Mouse (Mus musculus) ovary, postnatal 14 days (tissue): Measurements from ENCODE around the gene Cyb561d1.

Experiments
- DNase-seq: peaks from one replicate; pipeline ENCODE4 v3.0.0; 2022; ENCODE audit warnings: low spot score

Gene Cyb561d1

DNA sequence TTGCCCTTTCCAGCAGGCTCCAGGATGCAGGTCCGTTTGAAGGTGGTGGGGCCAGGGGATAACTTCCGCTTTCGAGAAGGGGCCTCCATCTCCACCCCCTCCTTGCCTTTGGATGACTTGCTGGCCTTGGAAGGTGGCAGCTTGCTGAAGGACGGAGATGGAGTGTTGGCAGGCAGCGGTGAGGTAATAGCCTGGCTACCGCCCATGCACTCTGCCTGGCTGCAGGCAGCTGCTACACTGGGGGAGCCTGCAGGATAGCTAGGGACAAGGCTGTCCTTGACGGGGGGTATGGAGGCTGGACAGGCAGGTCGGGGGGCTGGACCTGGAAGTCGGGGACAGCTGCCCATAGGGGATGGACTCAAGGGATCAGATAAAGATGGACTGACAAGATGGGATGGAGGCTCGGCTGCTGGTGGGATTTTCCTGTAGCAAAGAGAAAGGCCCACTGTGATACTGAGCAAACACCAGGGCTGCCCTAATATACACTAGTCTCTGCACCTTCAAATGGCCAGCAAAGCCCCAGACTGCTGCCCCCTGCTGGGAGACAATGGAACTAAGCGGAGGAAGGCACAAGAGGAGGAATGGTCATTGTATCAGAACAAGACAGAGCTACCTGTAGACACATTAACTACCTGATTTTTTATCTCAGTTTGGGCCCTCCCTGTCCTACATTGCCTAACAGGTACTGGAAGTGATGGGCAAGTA lies 2.8 kb upstream of the Cyb561d1 start:
- DNase-seq = peak; percentile 74

DNA sequence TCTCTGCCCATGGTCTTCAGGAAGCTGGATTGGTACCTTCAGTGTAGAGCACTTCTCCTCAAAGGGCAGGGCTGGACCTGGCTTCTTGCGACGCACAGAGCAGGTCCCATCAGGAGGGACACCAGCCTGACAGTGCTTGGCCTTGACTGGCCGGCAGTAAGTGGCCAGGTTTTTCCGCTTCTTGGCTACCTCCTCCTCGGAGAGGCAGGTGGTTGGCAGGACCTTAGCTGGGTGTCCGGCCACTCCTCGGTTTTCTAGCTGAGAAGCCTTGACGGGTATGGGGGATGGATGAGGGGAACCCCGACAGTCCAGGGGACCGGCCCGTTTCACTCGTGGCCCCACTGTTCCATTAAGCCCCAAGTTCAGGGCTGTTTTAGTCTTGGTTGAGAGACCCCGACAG lies 2.2 kb upstream of the Cyb561d1 start:
- DNase-seq = no peak

DNA sequence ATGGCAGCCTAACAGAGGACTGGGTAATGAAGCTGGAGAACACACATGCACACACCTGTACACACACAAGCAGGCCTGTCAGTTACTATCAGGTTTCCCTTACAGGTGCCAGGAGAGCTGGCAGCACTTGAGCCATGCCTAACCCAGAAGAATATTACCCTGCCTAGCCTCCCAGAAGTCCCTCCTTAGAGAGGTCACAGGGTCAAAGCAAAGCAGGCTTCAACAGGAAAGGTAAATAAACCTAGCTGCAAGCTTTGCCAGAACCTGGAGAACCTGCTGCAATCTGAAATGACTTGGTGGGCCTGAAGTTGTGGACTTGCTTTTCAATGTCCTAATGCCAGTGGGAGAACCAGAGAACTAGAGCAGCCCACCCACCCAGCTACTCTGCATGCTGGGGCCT lies 1.5 kb upstream of the Cyb561d1 start:
- DNase-seq = no peak

DNA sequence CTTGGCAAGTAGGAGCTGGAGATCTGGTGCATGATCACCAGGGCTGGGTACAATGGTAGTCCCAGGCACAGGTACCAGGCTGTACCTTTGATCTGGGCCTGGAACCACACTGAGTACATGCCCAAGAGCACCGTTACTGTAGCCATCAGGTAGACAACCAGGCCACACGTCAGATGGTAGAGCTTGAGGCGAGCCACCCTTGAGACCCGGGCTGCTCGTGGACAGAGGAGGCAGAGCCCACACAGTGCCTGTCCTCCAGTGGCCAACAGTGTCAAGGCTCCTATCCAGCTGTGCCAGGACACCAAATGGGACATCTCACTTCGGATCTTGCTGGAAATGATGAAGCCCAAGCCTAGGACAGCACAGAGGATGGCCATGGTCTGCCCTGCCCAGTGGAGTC lies 1.8 kb downstream of the Cyb561d1 start:
- no peak for DNase-seq

DNA sequence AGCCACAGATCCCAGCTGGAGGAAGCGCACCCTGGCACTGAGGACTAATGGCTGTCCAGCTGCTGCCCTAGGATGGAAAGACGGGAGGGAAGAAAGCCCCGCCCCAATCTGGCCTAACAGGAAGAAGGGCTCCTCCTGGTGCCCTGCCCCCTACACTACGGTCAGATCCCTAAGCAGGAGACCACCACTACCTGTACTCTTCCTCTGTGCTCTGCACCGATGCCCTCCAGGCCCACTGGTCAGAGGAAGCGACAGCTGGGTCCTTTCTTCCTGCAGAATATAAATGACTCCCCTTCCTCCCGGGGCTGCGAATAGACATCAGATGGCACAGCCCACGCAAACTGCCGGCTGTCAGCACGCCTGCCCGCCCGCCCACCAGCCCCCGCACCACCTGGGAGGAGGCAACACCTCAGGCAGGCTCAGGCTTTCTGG lies 3.9 kb downstream of the Cyb561d1 start:
- DNase-seq = no peak

DNA sequence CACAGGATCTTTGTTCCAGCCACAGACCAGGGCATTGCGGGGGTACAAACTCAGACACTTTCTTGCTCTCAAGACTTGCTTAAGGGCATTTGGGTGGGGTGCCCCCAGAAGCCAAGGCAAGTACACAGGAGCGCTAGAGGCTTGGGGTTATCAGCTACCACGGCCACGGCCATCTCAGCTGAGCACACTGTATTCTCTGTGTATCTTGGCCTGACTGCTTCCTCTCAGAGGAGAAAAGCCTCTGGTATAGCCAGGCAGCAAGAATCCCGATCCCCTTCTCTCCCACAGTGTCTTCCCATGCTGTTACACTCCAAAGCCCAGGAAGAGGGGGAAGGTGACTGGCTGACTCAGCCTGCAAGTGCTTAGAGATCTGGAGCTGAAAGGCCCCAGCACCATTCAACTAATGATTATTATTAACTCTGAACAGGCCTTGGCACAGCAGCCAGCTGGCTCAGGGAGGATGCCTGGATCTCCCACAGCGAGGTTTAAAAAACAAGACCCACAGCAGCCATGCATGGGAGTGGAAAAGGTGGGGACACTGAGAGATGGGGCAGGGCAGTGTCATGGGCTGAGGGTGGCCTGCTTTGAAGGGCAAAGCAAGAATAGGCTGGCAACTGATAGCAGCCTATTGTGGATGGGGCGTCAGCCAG lies 4.9 kb downstream of the Cyb561d1 start:
- no peak for DNase-seq

DNA sequence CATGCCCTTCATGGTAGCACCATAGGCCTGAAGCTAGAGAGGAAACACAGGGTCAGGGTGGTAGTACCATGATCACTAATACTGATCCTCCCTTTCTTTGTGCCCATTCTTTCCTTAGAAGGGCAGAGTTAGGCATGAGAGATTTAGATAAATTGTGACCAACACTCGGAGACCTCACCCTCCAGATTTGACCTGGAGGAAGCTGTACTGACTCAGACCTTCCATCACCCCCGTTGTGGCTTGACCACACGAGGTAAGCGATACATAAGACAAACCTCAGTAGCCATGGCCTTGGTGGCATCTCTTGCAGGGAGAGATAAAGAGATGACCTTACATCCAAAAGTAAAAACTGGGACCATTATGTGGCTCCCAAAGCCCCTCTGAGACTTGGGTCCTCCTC lies 5.7 kb downstream of the Cyb561d1 start:
- DNase-seq = no peak

DNA sequence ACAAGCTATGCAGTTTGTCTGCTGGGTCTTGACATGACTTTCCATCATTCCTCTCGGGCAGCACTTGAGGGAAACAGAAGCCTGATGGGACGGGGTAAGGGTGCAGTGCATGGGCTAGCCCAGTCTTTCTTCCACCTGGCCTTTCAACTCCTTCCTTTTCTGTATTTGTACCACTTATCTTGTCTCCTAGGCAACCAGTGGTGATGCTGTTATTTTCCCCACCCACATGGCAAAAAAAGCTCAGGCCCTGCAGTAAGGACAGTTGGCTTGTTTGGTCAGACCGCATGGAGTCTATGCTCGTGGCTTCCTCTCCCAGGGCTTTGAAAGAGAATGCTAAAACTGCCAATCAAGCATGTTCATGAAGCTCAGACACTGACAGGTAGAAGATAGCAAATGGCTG lies 7.3 kb downstream of the Cyb561d1 start:
- no peak for DNase-seq

DNA sequence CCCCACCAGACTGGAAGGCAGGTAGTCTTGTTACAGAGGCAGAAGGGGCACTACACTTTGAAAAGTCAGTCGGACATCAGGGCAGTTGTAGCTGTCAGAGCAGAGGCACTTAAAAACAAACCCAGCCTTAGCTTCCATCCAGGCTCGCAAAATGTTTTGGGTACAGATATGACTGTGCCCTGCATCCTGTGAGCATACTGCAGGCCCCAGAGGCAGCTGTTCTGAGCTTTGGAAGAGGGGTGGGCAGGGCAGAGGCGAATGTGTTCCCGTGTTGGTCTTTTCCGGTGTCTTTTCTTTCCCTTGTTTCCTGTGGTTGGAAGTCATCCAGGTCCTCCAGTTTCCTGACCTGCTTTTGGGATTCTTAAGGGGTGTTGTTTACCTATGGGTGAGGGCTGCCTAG lies 11.1 kb downstream of the Cyb561d1 start:
- no peak for DNase-seq

DNA sequence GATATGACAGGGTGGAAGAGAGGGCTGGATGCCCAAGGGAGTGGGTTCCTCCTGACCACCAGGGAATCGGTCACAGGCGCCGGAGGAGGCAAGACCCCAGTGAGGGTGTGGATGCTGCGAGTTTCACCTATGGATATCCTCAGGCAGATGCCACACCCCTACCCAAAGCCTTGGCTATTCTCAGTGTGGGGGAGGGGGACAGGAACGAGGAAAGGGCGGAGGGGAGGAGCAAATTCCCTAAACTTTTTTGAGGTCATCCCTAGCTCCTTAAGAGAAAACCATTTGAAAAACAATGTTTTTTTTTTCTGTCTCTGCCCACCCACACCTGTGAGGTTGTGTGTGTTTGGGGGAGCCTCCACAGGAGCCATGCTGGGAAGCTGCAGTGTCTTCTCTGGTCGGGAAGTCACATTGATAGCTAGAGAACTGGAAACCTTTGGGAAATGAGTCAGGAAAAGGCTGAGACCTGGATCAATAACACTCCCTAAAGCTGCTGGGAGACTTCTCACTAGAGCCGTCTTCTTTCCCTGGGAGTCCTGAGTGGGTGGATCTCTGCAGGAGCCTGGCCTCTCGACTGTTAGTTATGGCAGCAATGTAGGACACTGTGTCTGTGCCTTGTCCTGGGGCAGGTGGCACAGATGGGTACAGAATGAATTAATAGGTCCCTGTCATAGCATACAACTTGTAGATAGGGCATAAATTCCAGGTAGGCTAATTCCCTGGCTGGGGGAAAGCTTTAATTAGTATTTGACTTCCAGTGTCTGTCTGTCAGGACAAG lies 12.1 kb downstream of the Cyb561d1 start:
- no peak for DNase-seq

DNA sequence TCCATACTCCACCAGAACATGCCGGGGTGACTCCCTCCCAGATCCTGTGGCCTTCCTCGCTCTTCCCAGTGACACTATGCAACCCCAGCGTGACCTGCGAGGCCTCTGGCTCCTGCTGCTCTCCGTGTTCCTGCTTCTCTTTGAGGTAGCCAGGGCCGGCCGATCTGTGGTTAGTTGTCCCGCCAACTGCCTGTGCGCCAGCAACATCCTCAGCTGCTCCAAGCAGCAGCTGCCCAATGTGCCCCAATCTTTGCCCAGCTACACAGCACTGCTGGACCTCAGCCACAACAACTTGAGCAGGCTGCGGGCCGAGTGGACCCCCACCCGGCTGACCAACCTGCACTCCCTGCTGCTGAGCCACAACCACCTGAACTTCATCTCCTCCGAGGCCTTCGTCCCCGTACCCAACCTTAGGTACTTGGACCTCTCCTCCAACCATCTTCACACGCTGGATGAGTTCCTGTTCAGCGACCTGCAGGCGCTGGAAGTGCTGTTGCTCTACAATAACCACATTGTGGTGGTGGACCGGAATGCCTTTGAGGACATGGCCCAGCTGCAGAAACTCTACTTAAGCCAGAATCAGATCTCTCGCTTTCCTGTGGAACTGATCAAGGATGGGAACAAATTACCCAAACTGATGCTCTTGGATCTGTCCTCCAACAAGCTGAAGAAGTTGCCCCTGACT lies 13.8 kb downstream of the Cyb561d1 start:
- no peak for DNase-seq

DNA sequence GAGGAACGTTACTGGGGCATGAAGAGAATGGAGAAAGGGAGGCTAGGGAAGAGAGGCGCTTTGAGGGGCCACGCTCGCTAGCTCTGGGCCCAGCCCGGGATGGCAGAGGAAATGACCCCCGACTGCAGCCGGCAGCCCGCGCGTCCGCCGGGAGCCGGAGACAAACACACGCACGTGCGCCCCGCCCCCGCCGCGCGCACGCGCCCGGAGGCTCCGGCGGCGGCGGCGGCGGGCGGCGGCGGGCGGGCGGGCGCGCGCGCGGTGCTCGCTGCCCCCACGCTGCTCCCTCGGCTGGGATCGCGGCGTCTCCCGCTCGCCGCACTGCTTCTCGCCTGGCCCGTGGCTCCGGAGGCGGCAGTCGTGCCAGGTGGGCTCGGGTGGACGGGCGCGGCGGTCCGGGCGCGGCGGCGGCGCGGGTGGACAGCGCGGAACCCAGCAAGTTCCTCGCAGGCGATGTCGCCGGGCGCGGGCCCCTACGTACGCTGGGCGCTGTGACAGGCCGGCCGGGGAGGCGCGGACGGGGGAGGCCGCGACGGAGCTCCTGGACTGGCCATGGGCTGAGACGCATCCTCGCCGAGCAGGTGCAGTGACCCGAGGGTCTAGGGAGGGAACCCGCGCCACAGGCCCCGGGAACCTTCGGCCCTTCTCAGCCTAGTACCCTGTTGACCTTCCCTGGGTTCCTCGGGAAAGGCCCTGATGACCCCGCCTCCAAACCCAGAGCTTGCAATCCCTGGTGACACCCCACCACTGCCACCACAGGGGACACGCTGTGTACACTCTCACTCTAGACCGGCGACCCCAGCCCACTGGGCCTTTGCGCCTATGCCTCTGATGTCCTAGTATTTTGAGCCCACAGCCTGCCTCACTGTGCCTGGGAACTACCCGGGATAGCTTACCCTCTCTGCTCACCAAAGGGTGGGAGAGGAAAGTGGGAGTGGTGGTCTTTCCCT lies 14.6 kb downstream of the Cyb561d1 start, which contains the start of gene Amigo1:
TSS of gene Amigo1 (plus strand) at position 238 of the 950 bp plus-strand sequence.
- DNase-seq = no peak

DNA sequence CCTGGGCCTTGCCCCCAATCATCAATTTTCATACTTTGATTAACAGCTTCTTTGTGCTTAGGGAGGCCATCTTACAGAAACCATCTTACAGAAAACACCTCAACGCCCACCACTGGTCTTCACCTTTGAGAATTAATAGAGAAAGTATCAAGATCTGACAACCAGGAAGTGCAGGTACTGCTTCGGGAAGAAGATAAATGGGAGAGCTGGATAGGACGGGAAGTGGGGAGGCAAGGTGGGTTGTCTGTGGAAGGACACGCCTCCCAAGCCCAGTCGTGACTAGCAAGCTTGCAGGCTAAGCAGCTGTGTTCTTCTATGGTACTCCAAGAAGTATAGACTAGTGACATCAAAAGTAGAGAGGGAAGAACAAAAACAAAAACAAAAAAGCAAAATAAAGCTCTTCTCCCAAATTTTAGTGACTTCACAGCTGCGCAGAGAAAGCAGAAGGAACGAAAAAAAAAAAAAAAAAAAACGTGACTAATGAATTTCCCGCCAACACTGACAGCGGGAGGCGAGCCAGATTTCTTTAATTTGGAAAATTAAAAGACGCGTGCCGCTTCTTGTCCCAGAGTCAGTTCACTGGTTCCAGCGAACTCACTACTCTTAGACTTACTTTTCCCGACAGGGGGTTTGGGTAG lies 15.4 kb downstream of the Cyb561d1 start:
- no peak for DNase-seq

DNA sequence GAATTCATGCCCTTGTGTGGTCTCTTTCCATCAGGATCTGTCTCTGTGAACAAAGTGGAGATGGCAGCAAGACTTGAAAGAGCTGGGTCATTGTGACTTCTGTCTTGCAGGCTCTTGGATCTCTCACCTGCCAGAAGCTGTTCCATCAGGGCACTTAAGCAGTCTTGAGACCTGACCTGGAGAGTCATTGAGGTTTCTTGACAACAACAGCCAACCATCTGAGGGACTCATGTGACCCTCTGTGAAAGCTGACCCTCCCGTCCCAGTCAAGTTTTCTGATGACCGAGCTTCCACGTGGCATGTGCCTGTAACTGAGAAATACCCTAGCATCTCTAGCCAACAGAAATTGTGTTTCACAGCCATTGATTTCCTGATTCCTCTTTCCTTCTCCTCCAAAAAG lies 16.3 kb downstream of the Cyb561d1 start:
- no peak for DNase-seq

DNA sequence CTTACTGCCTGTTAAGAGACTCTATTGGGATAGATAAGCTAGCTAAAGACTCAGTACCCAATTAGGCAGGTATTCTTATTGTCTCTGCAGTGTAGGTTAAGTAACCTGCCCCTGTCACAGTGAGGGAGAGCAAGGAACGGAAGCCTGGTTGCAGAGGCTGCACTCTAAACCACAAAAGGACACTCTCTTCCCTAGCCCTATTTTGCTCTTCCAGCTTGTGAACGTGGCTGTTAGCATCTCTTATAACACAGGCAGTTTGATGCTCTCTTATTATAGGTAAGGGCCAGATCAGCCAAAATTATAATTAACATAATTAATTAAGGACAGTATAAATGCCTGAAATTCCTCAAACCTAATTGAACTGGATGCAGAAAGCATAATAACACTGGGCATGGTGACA lies 20.5 kb downstream of the Cyb561d1 start:
- no peak for DNase-seq

DNA sequence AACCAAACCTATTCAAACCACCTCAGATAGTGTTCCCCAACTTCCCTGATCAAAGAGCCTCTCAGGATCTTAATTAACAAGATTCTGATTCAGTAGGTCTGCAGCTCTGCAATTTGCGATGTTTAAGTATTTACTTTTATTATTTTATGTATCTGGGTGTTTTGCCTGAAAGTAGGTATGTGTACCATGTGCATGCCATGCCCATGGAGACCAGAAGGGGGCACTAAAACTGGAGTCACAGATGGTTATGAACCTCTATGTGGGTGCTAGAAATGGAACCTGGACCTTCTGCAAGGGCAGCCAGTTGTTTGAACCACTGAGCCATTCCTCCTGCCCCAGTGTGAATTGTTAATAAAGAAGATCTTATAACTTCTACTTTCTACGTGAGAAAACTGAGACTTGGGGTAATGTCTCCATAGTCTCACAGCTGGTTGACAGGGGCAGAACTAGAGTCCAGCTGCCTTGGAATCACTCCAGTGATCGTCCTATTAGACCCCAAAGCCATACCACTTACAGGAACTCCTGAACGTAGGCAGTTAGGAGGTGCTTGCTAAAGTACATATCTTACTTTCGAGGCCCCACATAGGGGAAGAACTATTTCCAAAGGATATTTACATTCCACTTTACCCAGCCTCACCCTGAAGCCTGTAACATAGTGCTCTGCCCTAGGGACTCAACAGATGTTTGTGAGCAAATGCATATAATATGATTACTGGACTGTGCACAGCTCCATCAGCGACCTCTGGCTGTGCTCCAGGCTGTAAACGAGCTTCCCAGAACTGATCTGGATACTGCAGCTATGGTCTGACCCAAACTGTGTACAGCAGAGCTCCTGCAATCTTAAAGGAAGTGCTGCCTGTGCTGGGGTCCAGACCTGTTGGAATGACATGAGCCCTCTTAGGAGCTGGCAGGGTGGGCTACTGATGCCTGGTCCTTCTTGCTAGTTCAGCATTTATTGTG lies 22.0 kb downstream of the Cyb561d1 start:
- DNase-seq = no peak

DNA sequence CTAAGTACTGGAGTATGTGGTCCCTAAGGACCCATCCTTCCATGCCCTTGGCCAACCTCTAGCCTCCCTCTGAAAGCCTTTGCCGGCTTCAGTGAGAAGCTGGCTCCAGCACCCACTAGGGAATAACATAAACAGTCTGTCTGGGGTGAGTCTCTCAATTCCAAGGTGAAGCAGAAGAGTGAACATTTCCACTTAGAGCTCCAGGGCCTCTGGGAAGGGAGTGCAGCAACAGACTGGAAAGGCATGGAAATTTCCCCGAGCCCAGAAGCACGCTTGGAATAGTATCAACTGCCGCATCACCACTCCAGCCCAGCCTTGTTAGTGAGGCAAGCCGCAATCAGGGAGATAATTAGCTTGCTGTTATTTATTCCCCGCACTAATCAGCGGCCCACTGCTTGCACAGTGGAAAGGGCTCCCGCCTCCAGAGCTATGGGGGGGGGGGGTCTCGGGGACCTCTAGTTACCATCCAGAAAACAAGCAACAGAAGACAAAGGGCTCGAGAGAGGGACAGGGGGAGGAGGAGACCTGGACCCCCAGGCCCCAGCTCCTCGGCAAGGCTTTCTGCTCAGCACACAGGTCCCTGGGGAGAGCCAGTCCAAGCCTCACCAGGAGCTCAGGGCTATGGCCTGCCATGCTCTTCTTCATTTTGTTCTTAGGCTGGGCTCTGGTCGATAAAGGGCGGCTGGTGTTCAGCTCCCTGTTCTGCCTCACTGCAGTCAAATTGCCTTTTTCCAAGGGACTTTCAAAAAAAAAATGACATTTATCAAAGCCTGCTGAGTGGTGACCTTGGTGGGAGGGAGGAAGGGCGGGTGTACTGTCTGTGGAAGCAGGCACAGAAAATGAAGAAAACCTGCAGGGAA lies 26.1 kb downstream of the Cyb561d1 start:
- DNase-seq = no peak

DNA sequence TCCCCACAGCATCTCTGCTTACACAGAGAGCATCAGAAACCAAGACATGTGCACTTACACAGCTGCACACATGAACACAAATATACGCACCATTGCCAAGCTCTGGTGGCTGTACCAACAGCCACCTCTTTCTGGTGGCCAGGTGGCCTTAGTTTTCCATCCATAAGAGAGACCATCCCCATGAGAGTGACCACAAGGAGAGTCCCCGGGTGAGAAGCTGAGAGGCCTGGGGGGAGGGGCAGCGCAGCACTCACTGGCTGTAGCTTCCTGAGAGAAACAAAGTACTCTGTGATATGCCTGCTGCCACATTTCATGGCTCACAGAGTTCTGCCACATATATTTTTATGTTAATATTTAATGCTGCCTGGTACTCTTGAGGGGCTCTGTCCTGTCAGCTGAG lies 31.8 kb downstream of the Cyb561d1 start:
- no peak for DNase-seq

DNA sequence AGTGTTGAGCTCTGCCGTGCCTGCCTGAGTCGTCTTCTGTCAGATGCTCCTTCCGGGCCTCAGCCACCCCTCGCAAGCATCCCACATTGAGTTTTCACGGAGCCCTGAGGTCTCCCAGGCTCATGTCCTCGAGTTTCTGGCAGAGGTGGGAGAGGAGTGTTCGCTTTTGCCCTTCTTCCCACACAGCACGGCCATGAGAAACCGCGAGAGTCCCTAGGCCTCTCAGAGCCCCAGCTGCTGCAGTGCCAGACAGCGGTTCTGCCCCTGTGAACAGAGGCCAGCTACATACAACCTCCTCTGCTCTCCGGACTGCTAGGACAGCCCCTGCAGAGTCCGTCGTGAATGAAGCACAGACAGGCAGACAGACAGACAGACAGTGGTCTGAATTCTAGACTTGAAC lies 33.5 kb downstream of the Cyb561d1 start:
- DNase-seq = no peak
